Mouse (Mus musculus): ENCODE data around the gene Add1. TPM values are rescaled to one million over a fixed set of nuclear protein-coding genes. Genes with fewer than 3 reads are reported as not detected.

Gene Add1
- total RNA-seq, 4 experiments from 2014 or later, result 59.0 to 71.9 (median 66.0) TPM

DNA sequence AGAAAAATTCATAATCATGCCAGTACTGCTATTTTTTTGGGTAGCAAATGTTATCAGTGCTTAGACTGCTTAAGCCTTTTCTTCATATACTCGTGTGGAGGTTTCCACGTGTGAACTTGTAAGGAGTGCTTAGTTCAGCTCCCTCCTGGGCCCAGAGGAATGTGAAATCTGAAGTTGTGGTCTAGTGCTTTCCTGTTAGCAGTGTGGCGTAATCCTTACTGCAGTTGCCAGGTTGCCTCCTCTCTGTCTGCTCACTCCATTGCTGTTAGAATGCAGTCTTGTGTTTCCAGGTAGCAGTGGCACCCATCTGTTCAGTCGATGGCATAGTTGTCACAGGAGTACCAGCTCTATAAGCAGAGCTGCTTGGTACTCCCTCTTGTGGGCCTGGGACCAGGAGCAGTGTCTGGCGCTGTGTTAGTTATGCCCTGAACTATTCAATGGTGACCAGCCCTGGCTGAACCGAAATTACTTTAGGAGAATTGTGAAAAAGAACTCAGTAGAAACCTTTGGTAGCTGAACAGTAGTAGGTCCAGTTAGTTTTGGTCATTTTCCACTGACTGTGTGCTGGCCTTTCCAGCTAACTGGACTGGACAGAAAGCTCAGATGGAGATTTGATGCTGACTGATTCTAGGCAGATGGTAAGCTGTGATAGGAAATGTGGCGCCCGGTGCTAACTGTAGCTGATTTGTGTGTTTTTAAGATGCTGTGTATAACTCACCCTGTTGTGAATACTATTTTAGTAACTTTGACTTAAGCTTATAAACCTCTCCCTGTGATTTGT is 33.8 kb downstream of the Add1 start:
- no peak for DNase-seq (ENCODE audit: low spot score in 2 of 2)

DNA sequence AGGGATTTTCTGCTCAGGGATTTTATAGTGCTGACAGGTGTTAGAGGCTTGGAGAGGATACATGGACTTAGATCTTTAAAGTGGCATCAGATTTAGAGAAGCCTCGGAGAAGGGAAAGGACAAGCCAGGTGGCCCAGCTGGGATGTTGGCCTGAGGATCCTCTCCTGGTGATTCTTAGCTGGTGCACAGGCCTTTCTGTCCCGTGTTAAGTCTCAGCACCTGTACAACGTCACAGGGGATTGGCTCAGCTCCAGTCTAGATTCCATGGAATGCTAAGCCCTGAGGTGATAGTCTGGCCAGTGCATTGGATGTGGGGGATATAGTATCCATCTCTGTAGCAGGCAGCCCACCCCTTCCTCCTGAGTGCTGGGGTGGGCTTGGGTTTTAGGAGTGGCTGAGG is 34.8 kb downstream of the Add1 start:
- DNase-seq (ENCODE audit: low spot score in 2 of 2), result no peak

DNA sequence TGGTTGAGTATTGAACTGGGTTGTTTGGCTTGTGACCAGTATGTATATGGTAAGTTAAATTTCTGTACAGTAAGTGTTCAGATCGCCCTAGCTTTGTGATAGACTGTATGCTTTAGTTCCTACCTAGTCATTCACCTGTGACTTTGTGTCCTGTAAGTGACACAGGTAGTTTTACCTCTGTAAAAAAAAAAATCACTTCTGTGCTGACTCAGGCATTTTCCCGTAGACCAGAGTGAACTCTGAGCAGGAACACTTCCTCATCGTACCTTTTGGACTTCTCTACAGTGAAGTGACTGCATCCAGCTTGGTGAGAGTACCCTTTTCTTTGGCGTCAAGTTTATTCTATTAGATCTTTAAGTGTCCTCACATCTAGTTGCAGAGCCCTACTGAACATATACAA is 36.5 kb downstream of the Add1 start:
- no peak for DNase-seq (ENCODE audit: low spot score in 2 of 2)

DNA sequence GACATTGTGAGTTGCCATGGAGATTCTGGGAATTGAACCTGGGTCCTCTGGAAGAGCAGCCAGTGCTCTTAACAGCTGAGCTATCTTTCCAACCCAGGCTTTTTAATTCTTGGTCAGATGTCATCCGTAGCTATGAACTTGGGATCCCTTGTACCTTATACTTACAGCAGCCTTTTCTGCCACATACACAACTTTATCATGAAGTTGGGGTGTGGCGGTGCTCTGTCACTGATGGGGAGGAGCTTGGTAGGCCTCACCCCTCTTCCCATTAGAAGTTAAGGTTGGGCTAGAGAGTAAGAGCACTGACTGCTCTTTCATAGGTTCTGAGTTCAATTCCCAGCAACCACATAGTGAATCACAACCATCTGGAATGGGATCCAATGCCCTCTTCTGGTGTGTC is 59.5 kb downstream of the Add1 start:
- no peak for DNase-seq (ENCODE audit: low spot score in 2 of 2)

DNA sequence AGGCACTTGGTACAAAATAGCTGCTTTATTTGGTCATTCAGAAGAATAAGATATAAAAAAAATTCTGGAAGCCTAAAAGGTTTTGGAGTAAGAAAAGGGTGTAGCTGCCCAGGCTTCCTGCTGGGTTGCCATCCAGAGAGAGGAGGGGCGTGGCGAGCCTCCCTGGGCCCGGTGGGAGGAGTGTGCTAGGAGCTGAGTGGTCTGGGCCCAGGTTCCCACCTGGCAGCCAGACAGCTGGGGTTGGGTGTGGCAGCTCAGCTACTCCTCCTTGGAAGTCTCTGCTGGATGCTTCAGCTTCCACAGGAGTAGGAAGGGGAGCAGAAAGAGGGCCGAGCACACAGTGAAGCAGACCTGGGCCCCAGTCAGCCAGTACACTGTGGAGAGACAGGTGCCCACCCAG is 60.2 kb downstream of the Add1 start:
- DNase-seq (ENCODE audit: low spot score in 2 of 2), result peak in 1 of 2 experiments; percentile 36

DNA sequence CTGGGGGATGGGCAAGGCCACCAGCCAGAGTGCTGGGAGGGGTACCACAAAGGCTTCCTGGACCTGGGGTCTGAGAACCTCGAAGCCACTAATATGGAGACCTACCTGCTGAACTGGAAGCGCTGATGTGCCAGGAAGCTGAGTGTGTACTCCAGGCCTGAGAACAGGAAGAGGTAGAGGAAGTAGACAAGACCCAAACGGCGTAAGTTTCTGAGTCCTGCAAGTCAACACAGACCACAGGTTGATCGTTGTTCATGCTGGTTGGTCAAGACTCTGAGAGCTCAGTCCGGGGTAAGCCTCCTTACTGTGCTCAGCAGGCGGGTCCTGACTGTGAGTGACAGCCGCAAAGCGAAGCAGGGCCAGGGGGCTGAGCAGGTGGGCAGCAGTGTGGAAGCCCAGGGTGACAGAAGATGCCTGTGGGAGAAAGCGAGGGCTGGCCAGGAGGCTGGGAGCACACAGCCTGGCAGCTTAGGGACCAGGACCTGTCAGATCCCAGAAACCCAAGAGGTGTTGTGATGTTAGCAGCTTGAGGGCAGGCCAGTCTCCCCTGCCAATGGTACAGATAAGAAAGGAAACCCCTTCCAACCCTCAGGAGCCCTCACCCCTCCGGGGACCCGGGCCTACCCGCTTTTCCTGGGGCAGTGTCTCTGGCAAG is 61.4 kb downstream of the Add1 start:
- no peak for DNase-seq (ENCODE audit: low spot score in 2 of 2)

DNA sequence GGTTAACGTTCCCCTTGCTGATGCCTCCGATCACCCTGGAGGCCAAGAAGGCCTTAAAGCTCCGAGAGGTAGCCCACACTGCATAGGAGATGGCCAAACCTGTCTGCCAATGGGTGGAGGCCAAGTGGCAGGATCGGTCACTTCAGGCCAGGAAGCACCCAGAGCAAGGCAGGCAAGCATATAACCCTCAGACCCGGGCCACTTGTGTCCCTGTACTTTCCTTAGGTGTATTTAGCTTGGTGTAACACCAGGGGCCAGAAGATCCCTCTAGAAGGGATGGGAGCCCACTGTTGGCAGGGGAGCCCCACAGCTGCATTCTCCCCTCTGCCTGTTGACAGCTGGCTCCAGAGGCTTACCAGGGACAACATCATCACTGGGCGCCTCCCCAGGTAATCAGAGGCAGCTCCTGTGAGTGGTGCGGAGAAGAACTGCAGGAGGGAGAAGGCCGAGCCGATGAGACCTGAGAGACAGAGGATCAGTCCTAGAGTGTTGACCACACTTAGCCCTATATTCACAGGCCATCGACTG is 62.3 kb downstream of the Add1 start:
- no peak for DNase-seq (ENCODE audit: low spot score in 2 of 2)

DNA sequence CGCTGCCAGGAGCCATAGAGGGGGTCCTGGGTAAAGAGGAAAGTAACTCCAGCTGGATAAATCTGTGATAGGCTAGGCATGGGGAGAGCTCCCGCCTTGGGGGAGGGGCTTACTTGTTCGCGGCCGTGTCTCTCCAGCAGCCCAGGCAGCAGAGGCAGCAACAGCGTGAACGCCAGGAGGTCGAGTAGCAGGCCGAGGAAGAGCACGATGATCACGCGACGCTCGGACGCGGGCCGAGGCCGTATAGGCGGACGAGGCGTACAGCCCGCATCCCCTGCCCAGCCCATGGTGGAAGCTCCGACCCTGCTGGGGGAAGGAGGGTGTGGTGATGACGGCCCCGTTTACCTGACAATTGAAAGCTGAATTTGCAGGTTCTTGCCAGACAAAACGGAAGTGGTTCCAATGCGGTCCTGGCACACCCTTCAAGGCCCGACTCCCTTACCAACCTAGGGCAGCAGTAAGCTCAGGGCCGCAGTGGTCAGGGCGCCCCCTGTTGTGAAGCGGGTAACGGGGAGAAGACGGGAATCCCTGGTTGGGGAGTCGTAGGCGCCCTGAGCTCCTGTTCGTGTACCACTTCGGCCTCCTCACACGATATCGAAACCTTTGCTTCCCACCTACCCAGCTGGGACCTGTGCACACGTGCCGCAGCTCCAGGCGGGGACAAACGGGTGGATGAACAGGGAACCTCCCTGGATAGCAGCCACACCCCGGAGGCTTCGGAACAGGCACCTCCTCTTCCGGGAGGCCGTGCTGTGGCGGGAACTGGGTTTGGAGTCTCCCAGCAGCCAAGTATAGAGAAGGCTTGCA is 63.2 kb downstream of the Add1 start, which contains the start of gene Mfsd10:
Gene Mfsd10, minus strand, starts transcription at position 732 of the 807 bp plus-strand sequence.
- DNase-seq (ENCODE audit: low spot score in 2 of 2), result peak; percentile 55 to 70

DNA sequence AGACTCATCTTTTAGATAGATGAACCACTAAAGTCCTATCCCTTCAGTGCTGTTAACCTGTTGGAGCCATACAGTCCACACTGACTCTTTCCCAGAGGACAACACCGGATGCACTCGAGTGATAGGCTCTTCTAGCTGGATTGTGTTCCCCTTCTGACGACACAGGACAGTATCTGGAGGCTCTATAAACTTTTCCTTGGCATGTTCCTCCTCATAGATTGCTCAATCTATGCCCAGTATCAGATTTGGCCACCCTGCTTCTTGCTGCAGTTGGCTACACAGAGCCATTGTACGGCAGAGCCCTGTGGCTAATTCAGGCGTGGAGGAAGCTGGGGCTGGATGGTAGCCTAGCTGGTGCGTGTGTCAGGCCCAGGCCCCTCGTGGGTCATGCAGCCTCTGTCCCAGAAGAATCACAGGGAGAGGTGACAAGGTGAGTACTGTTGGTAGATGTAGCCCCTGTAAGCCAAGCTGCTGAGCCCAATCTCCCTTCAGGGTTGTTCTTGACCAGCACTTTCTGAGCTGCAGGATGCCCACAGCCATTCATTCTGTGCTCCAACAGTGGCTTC is 64.2 kb downstream of the Add1 start:
- DNase-seq (ENCODE audit: low spot score in 2 of 2), result no peak

DNA sequence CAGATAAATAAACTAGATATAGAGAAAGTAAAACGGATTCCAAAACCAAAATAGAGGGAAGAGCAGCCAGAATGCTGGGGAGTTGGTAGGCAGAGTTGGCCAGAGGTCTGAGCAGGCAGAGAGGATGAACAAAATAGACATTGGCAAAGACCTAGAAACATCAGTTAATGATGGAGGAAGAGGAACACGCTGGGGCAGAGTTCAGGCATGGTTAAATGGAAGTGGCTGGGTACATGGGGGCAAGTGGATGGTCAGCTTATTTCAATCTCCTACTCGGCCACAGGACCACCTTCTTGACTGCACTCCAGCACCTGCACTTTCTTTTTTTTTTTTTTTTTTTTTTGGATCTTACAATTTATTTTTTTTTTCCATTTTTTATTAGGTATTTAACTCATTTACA is 68.5 kb downstream of the Add1 start:
- DNase-seq (ENCODE audit: low spot score in 2 of 2), result no peak

DNA sequence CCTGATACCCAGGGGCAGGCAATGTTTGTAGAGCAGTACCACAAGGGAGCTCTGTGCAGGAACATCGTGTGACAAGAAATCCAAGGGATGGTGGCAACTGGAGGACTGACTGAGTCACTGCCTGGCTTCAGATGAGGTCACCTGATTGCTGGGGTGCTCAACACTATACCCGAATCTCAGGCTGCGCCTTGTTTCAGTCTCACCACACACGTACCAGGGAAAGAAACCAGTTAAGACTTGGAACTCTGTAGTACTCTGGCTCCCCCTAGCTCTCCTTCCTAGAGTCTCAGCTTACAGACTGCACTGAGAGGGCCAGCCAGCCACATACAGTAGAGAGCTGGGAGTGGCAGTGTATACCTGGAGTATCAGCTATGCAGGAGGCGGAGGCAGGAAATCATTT is 69.5 kb downstream of the Add1 start:
- no peak for DNase-seq (ENCODE audit: low spot score in 2 of 2)

DNA sequence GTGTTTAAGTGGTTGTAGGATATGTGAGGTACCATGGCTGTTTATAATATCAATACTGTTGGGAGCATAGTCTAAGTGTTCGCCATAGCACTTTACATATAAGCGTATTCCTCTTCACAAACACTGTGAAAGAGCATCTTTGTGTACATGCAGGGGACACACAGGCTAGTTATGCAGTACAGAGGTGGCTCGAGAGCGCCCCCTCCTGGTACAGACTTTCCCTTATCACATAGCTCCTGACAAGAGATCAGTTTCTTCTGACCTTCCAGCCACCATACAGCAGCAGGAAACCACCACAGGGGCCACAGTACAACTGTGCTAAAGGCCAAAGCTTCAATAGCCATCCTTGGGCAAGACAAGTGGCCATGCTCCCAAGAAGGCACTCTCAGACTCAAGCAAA is 74.1 kb downstream of the Add1 start:
- peak; percentile 49 to 55 for DNase-seq (ENCODE audit: low spot score in 2 of 2)

DNA sequence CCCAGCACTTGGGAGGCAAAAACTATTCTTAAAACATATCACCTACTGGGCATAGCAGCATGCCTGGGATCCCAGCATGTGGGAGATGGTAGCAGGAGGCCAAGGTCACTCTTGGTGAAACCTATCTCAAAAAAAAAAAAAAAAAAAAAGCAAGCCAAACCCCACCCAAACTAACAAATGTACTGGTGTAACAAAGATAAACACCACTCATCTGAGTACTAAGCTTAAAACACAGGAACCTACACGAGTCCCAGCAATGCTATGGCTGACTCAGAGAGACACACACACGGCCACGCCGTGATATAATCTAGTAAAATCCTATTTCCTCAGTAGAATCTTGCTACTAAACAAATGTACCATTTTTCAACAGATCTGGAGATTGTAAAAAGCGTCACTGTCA is 79.5 kb downstream of the Add1 start:
- DNase-seq (ENCODE audit: low spot score in 2 of 2), result no peak

DNA sequence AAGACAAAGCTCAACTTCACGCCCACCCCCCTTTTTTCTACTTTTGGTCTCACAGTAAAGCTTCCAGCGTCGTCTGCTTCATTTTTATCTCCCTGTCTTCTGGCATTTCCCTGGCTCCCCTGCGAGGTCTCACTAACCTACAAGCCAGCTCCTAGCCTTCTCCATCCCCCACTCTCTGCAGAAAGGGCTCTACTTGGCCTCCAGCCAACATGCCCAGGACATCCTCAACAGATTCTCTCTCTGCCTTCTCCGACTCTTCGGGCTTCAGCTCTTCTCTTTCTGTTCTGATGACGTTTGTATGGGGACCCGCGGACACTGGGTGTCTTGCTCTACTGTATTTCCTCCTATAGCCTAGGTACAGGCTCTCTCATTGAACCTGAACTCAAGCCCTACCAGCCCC is 81.4 kb downstream of the Add1 start:
- no peak for DNase-seq (ENCODE audit: low spot score in 2 of 2)

DNA sequence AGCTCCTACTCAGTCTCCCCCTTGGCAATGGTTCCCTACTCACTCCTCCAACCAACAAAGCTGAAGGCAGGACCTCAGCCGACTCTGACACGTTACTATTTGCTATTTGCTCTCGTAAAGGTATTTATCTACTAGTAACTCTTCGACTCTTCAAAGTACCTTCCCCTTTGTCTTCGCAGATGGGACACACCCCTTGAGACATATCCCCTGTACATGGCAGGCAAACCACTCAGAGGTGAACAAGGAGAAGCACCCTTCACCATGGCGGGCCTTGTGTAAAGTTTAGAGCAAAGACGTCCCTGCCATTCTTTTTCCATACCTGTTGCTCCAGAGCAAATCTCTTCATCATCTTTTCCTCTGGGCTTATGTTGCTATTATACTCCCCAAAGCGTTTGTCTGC is 84.1 kb downstream of the Add1 start:
- no peak for DNase-seq (ENCODE audit: low spot score in 2 of 2)

DNA sequence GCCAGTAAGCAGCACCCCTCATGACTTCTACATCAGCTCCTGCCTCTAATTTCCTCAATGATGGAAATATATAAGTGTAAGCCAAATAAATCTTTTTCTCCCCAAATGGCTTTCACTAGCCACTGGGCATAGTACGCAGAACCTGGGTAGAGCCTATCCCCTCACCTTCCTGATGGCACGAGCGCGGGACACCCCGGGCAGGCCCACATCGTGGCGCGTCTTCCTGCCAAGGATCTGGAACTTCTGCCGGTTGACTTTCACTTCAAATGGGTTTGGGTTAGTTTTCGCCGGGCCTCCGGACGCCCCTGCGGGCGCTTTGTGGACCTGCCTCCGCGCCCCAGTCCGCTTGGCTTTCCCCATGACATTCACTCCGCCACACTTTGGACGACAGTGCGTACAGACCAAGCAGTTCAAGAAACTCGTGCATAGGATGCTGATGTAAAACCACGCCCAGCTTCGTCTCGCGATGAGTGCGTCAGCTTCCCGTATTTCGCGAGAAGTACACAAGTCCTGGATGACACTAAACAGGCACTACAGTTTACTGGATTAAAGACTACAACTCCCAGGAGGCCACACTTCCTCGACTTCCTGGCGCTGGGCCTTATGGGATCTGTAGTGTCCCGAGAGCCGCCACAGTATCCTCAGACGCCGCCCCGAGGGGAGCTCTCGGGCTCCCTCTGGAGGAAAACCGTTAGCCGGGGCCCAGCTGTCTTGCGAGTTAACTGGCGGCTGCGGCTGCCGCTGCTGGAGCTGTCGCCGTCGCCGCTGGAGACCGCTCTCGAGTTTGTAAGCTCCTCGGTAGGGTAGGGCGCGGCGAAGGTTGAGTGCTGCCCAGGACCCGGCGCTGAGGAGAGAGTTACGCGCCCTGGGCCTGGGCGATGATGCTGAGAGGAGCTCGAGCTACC is 86.5 kb downstream of the Add1 start, which contains the start of the genes Nop14 and Grk4:
Gene Nop14, minus strand, starts transcription at position 463 of the 905 bp plus-strand sequence.
Gene Grk4, plus strand, starts transcription at position 694 of the 905 bp plus-strand sequence.
- DNase-seq (ENCODE audit: low spot score in 2 of 2), result peak; percentile 99

DNA sequence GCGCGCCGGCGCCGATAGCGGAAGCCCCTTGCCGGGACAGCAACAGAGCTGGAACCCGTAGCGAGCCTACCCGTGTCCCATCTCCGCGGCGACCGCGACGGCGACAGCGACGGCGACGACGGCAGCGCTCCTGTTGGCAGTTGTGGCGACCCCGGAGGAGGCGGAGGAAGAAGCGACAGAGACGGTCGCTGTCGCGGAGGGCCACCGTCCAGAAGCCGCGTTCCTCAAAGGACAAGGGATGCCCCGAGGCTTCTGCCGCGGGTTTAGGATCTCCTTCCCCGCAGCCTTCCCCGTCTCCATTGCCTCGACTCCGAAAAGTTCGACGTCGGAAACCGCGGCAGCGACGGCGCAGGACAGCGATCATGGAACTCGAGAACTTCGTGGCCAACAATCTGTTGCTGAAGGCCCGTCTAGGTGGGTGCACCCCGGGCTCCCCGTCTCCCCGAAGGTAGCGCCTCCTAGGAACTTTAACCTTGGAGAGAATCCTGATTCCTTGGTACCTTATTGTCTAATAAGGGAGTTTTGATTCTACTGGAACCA is 87.2 kb downstream of the Add1 start:
- no peak for DNase-seq (ENCODE audit: low spot score in 2 of 2)

DNA sequence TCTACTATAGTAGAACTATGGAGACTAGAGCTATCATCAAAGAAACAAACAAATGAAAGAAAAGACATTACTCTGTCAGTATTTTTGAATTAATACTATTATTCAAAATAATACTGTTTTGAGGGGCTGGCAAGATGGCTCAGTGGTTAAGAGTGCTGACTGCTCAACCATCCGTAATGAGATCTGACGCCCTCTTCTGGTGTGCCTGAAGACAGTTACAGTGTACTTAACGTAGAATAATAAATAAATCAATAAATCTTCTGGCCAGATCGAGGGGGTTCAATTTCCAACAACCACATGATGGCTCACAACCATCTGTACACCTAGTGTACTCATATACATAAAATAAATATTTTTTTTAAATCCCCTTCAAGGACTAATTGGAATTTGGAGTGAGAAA is 88.4 kb downstream of the Add1 start:
- DNase-seq (ENCODE audit: low spot score in 2 of 2), result no peak

DNA sequence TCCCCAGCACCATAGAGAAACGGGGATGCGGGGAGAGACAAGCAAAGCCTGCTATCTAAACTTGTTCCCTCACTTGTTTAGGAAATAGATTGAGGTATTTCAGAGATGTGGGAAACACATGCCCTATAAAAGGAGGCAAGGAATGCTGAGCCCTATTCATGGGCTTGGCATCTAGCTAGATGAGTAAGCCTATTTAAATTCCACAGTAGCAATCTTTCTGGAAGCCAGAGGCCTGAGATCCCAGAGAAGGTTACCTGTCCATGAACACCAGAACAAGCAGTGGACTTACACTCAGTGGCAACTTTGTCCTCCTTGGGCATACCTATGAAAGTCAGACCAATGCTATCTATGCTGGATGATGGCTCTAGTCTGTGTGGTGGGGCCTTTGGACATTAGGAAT is 89.8 kb downstream of the Add1 start:
- DNase-seq (ENCODE audit: low spot score in 2 of 2), result no peak

DNA sequence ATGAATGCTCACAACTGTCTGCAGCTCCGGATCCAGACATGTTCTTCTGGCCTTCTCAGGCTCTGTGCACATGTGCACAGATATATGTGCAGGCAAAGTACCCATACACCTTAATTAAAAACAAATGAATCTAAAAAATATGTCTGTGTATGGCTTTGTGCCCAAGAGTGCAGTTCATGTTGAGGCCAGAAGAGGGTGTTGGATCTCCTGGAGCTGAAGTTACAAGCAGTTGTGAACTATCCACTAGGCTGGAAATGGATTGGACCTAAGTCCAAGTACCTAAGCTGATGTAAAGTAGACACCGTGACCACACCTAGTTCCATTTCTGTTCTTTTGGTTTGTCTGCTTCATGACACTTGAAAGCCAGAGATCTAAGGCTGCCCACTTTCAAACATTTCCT is 96.0 kb downstream of the Add1 start:
- no peak for DNase-seq (ENCODE audit: low spot score in 2 of 2)

Data from gastrocnemius, adult 8-10 months (tissue).